Mouse (Mus musculus): ENCODE measurements around the gene Fan1. TPM values are rescaled to one million over a fixed set of nuclear protein-coding genes. Genes with fewer than 3 reads are reported as not detected.
A peak's percentile ranks its signal among the peaks of the same experiment; 100 is the strongest.

Fan1 gene
- polyA plus RNA-seq, 1 experiment from 2014 or later: 7.6 TPM

DNA sequence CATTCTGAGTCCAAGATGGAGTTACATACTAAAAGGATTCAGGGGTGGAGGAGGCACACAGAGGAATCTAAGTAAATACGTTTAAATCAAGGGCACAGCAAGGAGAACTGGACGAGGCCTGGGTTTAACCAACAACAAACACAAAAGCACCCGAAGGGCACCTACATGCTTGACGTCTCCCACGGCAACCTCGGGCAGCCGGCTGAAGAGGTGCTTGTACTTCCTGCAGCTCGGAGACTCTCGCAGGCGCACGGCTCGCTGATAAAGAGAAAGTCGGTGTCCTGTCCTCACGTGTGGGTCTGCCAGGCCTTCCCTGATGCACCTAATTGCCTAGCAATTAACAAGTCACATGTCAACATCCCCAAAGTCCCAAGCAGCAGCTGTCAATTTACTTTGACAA, 19.7 kb downstream of the Fan1 start:
- Histone ChIP-seq H3K9me3 (ENCODE audit: control insufficient read depth, low read length) (no peaks in the 10 kb centered on the region), H3K27ac (replicated peaks; ENCODE audit: low read depth, low read length) (no peak overlapping the region), H3K36me3 (ENCODE audit: control insufficient read depth, insufficient read depth, low read length) (peaks cover 3% of the 10 kb centered on the region; the same call in 1 of the 2 replicates), H3K4me2 (ENCODE audit: low read depth, severe bottlenecking) (no peak overlapping the region), H3K9ac (ENCODE audit: low read length) (no peak overlapping the region), H3K27me3 (ENCODE audit: control insufficient read depth, insufficient read depth, low read length) (no peaks in the 10 kb centered on the region), H3K4me1 (ENCODE audit: control insufficient read depth, insufficient read depth, low read length) (no peaks in the 10 kb centered on the region), H3K4me3 (ENCODE audit: low read depth, low read length) (no peak overlapping the region)
- 78% methylated on average over 14 of the region's 14 CpGs for WGBS
- DNase-seq (ENCODE audit: low spot score) (no peak), ATAC-seq (ENCODE audit: insufficient number of reproducible peaks, low FRiP score, low TSS enrichment, low read depth) (no peak)

- DNase-seq (ENCODE audit: low spot score): no peak
Measured at GRCm38 (mm10) chr7:64351087-64351486, 22.8 kb downstream of the Fan1 start.

DNA sequence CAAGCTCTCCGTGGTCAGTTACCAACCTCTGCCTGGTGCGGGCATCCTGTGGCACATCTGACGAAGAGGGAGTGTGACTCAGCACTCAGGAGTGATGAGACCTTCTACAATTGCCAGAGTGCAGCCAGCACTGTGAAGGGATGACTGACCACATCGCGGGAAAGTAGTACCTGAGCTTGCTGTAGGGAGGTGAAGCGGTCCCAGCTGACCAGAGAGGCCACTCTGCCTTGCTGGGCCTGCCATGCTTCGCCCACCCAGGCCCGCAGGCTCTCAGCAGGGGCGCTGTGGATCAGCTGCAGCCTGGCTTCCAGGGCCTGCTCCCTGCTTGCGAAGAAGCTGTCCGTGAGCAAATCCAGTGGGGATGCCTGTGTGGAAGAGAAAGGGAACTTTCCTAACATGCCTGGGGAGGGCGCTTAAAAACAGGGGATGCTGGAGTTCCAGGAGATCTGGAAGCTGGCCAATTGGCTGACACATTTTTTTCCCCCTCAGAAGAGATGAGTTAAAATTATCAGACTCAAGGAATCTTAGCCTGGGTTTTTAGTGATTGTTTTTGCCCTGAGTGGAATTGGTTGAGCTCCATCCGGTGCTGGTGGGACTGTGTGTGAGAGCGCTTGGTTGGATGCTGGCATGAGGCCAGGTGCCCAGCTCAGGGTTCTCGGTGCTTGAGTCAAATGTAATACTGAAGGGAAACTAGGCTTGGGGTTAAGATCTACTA, 24.6 kb downstream of the Fan1 start:
- ATAC-seq (ENCODE audit: insufficient number of reproducible peaks, low FRiP score, low TSS enrichment, low read depth) (no peak), DNase-seq (ENCODE audit: low spot score) (no peak)
- Histone ChIP-seq H3K4me3 (ENCODE audit: low read depth, low read length) (no peak overlapping the region), H3K9ac (ENCODE audit: low read length) (no peak overlapping the region), H3K9me3 (ENCODE audit: control insufficient read depth, low read length) (no peaks in the 10 kb centered on the region), H3K36me3 (ENCODE audit: control insufficient read depth, insufficient read depth, low read length) (0 out of 2 replicates have a peak, but pooled peaks cover 2% of the 10 kb centered on the region), H3K4me1 (ENCODE audit: control insufficient read depth, insufficient read depth, low read length) (no peaks in the 10 kb centered on the region), H3K4me2 (ENCODE audit: low read depth, severe bottlenecking) (no peak overlapping the region), H3K27me3 (ENCODE audit: control insufficient read depth, insufficient read depth, low read length) (no peaks in the 10 kb centered on the region), H3K27ac (replicated peaks; ENCODE audit: low read depth, low read length) (no peak overlapping the region)
- 90% methylated on average over 15 of the region's 15 CpGs for WGBS

More at GRCm38 (mm10) chr7:64351087-64351486, 22.8 kb downstream of the Fan1 start:
- Histone ChIP-seq H3K36me3 (ENCODE audit: control insufficient read depth, insufficient read depth, low read length) (no peaks in the 10 kb centered on the region), H3K27ac (replicated peaks; ENCODE audit: low read depth, low read length) (no peak overlapping the region), H3K4me2 (ENCODE audit: low read depth, severe bottlenecking) (no peak overlapping the region), H3K27me3 (ENCODE audit: control insufficient read depth, insufficient read depth, low read length) (no peaks in the 10 kb centered on the region), H3K4me1 (ENCODE audit: control insufficient read depth, insufficient read depth, low read length) (no peaks in the 10 kb centered on the region), H3K9me3 (ENCODE audit: control insufficient read depth, low read length) (no peaks in the 10 kb centered on the region), H3K4me3 (ENCODE audit: low read depth, low read length) (no peak overlapping the region), H3K9ac (ENCODE audit: low read length) (no peak overlapping the region; the same call in 1 of the 2 replicates)
- WGBS: 84% methylated on average over 4 of the region's 4 CpGs
- no peak for ATAC-seq (ENCODE audit: insufficient number of reproducible peaks, low FRiP score, low TSS enrichment, low read depth)

DNA sequence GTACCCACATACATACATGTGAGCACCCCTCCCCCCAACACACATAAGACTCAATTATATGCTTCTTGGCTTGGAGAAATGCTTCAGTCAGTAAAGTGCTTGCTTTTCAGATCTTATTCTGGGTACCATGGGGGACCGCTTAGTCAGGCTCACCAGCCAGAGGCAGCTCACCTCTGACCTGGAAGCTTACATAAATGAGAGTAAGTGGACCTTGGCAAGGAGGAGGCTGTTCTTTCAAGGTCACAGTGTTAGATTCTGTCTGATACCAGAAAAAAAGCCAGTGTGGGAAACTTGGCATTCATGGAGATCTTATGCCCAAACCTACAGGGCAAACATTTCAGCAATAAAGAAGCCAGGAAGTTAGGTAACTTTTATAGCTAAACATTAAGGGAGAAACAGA, 26.1 kb downstream of the Fan1 start:
- 92% methylated on average over 1 of the region's 1 CpGs for WGBS
- Histone ChIP-seq H3K4me1 (ENCODE audit: control insufficient read depth, insufficient read depth, low read length) (no peaks in the 10 kb centered on the region), H3K4me2 (ENCODE audit: low read depth, severe bottlenecking) (no peak overlapping the region), H3K36me3 (ENCODE audit: control insufficient read depth, insufficient read depth, low read length) (0 out of 2 replicates have a peak, but pooled peaks cover 2% of the 10 kb centered on the region), H3K9me3 (ENCODE audit: control insufficient read depth, low read length) (no peaks in the 10 kb centered on the region), H3K27me3 (ENCODE audit: control insufficient read depth, insufficient read depth, low read length) (no peaks in the 10 kb centered on the region), H3K27ac (replicated peaks; ENCODE audit: low read depth, low read length) (no peak overlapping the region), H3K9ac (ENCODE audit: low read length) (no peak overlapping the region), H3K4me3 (ENCODE audit: low read depth, low read length) (no peak overlapping the region)
- ATAC-seq (ENCODE audit: insufficient number of reproducible peaks, low FRiP score, low TSS enrichment, low read depth): no peak
- DNase-seq (ENCODE audit: low spot score): no peak

DNA sequence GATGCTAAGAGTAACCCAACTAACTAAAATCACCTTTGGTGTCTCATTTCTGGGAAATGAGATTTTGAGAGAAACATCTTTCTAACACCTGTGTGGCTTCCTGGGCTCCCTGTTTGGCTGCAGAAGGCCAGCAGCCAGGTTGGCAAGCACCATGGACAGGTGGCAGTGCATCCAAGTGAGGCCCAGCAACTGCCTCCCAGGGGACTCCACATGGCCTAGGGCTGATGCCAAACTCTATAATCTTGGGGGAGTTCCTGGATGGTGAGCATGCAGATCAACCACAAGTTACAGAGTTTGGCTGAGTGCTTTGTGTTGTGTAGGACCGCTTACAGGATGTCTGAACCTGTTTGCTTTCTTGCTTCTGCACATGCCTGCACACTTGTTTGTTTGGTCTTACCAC, 41.2 kb downstream of the Fan1 start:
- Histone ChIP-seq H3K4me1 (ENCODE audit: control insufficient read depth, insufficient read depth, low read length) (no peaks in the 10 kb centered on the region), H3K9ac (ENCODE audit: low read length) (no peak overlapping the region), H3K4me3 (ENCODE audit: low read depth, low read length) (no peak overlapping the region), H3K9me3 (ENCODE audit: control insufficient read depth, low read length) (no peaks in the 10 kb centered on the region), H3K4me2 (ENCODE audit: low read depth, severe bottlenecking) (no peak overlapping the region), H3K36me3 (ENCODE audit: control insufficient read depth, insufficient read depth, low read length) (peaks cover 7% of the 10 kb centered on the region), H3K27ac (replicated peaks; ENCODE audit: low read depth, low read length) (no peak overlapping the region), H3K27me3 (ENCODE audit: control insufficient read depth, insufficient read depth, low read length) (no peaks in the 10 kb centered on the region)
- DNase-seq (ENCODE audit: low spot score): no peak
- WGBS: 87% methylated on average over 1 of the region's 1 CpGs
- ATAC-seq (ENCODE audit: insufficient number of reproducible peaks, low FRiP score, low TSS enrichment, low read depth): no peak

- DNase-seq (ENCODE audit: low spot score) (no peak), ATAC-seq (ENCODE audit: insufficient number of reproducible peaks, low FRiP score, low TSS enrichment, low read depth) (no peak)
- H3K4me1 ChIP-seq (ENCODE audit: control insufficient read depth, insufficient read depth, low read length): no peaks in the 10 kb centered on the region
- WGBS: 88% methylated on average over 3 of the region's 3 CpGs
- H3K9me3 ChIP-seq (ENCODE audit: control insufficient read depth, low read length): no peaks in the 10 kb centered on the region
- no peak overlapping the region for H3K9ac ChIP-seq (ENCODE audit: low read length)
- no peak overlapping the region for H3K27ac ChIP-seq (replicated peaks; ENCODE audit: low read depth, low read length)
- no peak overlapping the region for H3K4me3 ChIP-seq (ENCODE audit: low read depth, low read length)
- no peak overlapping the region for H3K4me2 ChIP-seq (ENCODE audit: low read depth, severe bottlenecking)
- peaks cover 3% of the 10 kb centered on the region; the same call in 1 of the 2 replicates for H3K36me3 ChIP-seq (ENCODE audit: control insufficient read depth, insufficient read depth, low read length)
- H3K27me3 ChIP-seq (ENCODE audit: control insufficient read depth, insufficient read depth, low read length): no peaks in the 10 kb centered on the region
Measured at GRCm38 (mm10) chr7:64331309-64331708, 42.6 kb downstream of the Fan1 start.

DNA sequence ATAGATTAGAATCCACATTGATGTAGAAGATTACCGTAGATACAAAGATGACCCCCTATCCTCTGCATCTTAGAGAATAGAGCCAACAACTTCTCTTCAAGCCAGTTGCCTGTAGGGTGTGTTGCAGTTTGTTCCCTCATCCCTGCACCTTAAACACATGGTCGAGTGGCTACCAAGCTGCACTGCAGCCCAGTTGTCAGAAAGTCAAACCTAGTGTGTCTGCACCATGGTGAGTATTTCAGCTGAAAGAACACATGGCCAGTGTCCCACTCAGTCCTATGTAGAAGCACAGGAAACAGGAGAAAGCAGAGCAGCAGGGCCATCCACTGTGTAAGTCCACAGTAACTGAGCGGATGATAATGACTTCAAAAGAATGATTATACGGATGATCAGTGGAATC, 46.4 kb downstream of the Fan1 start:
- Histone ChIP-seq H3K27ac (replicated peaks; ENCODE audit: low read depth, low read length) (no peak overlapping the region), H3K4me2 (ENCODE audit: low read depth, severe bottlenecking) (no peak overlapping the region), H3K4me1 (ENCODE audit: control insufficient read depth, insufficient read depth, low read length) (no peaks in the 10 kb centered on the region), H3K4me3 (ENCODE audit: low read depth, low read length) (no peak overlapping the region), H3K9me3 (ENCODE audit: control insufficient read depth, low read length) (no peaks in the 10 kb centered on the region), H3K27me3 (ENCODE audit: control insufficient read depth, insufficient read depth, low read length) (no peaks in the 10 kb centered on the region), H3K9ac (ENCODE audit: low read length) (no peak overlapping the region), H3K36me3 (ENCODE audit: control insufficient read depth, insufficient read depth, low read length) (no peaks in the 10 kb centered on the region; the same call in 1 of the 2 replicates)
- DNase-seq (ENCODE audit: low spot score) (no peak), ATAC-seq (ENCODE audit: insufficient number of reproducible peaks, low FRiP score, low TSS enrichment, low read depth) (no peak)
- WGBS: 93% methylated on average over 4 of the region's 4 CpGs

DNA sequence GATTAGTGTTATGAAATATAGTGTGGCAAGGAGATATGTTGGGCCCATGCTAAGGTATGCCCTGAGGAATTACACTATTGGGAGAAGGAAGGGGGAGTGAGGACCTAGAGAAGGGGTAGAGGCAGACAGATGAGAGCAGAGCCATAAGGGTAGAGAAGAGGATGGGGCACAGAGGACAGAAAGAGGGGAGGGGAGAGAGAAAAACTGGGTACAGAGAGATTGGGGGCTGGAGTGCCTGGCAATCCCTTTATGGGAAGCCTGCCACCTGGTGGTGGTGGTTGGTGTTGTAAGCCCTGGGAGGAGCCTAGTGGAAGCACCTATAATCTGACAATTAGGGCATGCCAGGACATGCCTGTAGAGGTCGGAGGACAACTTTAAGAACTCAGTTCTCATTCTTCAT, 47.0 kb downstream of the Fan1 start:
- DNase-seq (ENCODE audit: low spot score): peak; percentile 85
- Histone ChIP-seq H3K9ac (ENCODE audit: low read length) (no peak overlapping the region), H3K36me3 (ENCODE audit: control insufficient read depth, insufficient read depth, low read length) (no peaks in the 10 kb centered on the region; the same call in 1 of the 2 replicates), H3K27me3 (ENCODE audit: control insufficient read depth, insufficient read depth, low read length) (no peaks in the 10 kb centered on the region), H3K9me3 (ENCODE audit: control insufficient read depth, low read length) (no peaks in the 10 kb centered on the region), H3K4me1 (ENCODE audit: control insufficient read depth, insufficient read depth, low read length) (no peaks in the 10 kb centered on the region), H3K27ac (replicated peaks; ENCODE audit: low read depth, low read length) (no peak overlapping the region), H3K4me3 (ENCODE audit: low read depth, low read length) (no peak overlapping the region), H3K4me2 (ENCODE audit: low read depth, severe bottlenecking) (no peak overlapping the region)
- no peak for ATAC-seq (ENCODE audit: insufficient number of reproducible peaks, low FRiP score, low TSS enrichment, low read depth)
- WGBS: 22% methylated on average over 1 of the region's 1 CpGs

DNA sequence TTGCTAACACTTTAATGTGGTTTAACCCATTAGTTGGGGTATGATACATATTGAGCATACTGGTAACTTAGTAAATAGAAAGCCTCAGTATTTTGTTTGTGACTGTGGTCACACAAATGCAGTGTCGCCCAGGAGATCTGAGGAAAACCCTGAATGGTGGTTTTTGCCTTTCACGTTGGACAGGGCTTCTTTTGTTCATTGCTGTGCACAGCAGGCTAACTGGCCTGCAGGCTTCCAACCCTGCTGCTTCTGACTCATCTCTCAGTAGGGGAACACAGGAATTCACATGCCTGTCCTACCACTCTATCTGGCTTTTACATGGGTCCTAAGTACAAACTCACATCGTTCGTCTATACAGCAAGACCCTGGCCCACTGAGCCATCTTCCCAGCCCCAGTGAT, 52.2 kb downstream of the Fan1 start:
- Histone ChIP-seq H3K4me1 (ENCODE audit: control insufficient read depth, insufficient read depth, low read length) (no peaks in the 10 kb centered on the region), H3K4me3 (ENCODE audit: low read depth, low read length) (no peak overlapping the region), H3K4me2 (ENCODE audit: low read depth, severe bottlenecking) (no peak overlapping the region), H3K9ac (ENCODE audit: low read length) (no peak overlapping the region), H3K27me3 (ENCODE audit: control insufficient read depth, insufficient read depth, low read length) (no peaks in the 10 kb centered on the region), H3K9me3 (ENCODE audit: control insufficient read depth, low read length) (no peaks in the 10 kb centered on the region), H3K27ac (replicated peaks; ENCODE audit: low read depth, low read length) (no peak overlapping the region), H3K36me3 (ENCODE audit: control insufficient read depth, insufficient read depth, low read length) (peaks cover 2% of the 10 kb centered on the region; the same call in 1 of the 2 replicates)
- WGBS: 90% methylated on average over 4 of the region's 4 CpGs
- ATAC-seq (ENCODE audit: insufficient number of reproducible peaks, low FRiP score, low TSS enrichment, low read depth): no peak
- no peak for DNase-seq (ENCODE audit: low spot score)
